Mouse (Mus musculus) erythroblast, embryonic 14.5 days (primary cell): ENCODE measurements at regions not wholly inside any gene's neighbourhood (a gene's known extent, or its start where the extent isn't known, plus 50 kb on each side); places are given as distances from the start of the nearest gene placed in this dataset.

Experiments used
- GATA1 ChIP-seq: IDR thresholded peaks from 2 replicates; pipeline ENCODE4 v1.6.1; 2012; ENCODE audit warnings: low read length, inconsistent platforms, mixed read lengths
- TAL1 ChIP-seq: IDR thresholded peaks from 3 replicates; pipeline ENCODE4 v1.6.1; 2012; ENCODE audit warnings: low read length, inconsistent platforms, mixed read lengths

DNA sequence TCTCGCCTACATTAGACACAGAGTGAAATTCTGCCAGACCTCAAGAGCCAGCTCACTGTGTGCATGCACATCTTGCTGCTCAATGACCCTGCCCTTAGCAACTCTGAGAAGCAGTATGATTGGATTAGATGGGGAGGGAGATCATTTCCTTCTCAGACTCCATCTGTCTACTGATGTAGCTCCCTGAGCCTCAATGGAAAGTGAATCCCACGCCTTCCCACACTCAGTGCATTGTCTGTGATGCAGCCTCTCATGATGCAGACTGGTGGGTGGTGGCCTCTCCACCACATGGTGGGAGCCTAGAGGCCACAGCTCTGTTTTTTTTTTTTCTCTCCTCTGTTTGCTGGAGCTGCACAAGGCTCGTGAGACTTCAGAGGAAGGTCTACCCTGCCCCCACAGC is 447.1 kb upstream of the Zmiz1 start:
- no peak for TF ChIP-seq GATA1
- no peak for TF ChIP-seq TAL1
